Mouse (Mus musculus): ENCODE data around the gene Ttc24. TPM values are rescaled to one million over a fixed set of nuclear protein-coding genes. Genes with fewer than 3 reads are reported as not detected.

The Ttc24 gene
- polyA plus RNA-seq, 1 experiment from 2014 or later = not detected

- no peak for ATAC-seq (ENCODE audit: insufficient number of reproducible peaks, insufficient read depth, low FRiP score, low read depth)
- no peaks in the 10 kb centered on the region for H3K27me3 ChIP-seq (ENCODE audit: control insufficient read depth, insufficient read depth, low read length)
- peaks cover 98% of the 10 kb centered on the region for H3K36me3 ChIP-seq (ENCODE audit: control insufficient read depth, insufficient read depth, low read length)
- no peaks in the 10 kb centered on the region for H3K4me1 ChIP-seq (ENCODE audit: control insufficient read depth in 2 of 2, insufficient read depth in 2 of 2, low read length in 2 of 2)
- H3K27ac ChIP-seq (replicated peaks in 1 of 2; ENCODE audit: control insufficient read depth in 1 of 2, insufficient read depth in 1 of 2, low read depth in 2 of 2, low read length in 2 of 2) = no peak overlapping the region
- H3K9me3 ChIP-seq (ENCODE audit: control insufficient read depth, low read length) = no peaks in the 10 kb centered on the region
- no peak overlapping the region for H3K9ac ChIP-seq (ENCODE audit: low read length)
- H3K4me3 ChIP-seq (ENCODE audit: control insufficient read depth in 1 of 2, insufficient read depth in 1 of 2, low read depth in 1 of 2, low read length in 2 of 2) = no peak overlapping the region
- no peak overlapping the region for H3K4me2 ChIP-seq (ENCODE audit: low read length)
- WGBS = 92% methylated on average over 6 of the region's 6 CpGs
Observed at GRCm38 (mm10) chr3:88090616-88091015, 12.5 kb upstream of the Ttc24 start.

- Histone ChIP-seq H3K4me1 (ENCODE audit: control insufficient read depth in 2 of 2, insufficient read depth in 2 of 2, low read length in 2 of 2) (no peaks in the 10 kb centered on the region), H3K27ac (replicated peaks in 1 of 2; ENCODE audit: control insufficient read depth in 1 of 2, insufficient read depth in 1 of 2, low read depth in 2 of 2, low read length in 2 of 2) (no peak overlapping the region), H3K9me3 (ENCODE audit: control insufficient read depth, low read length) (no peaks in the 10 kb centered on the region), H3K27me3 (ENCODE audit: control insufficient read depth, insufficient read depth, low read length) (no peaks in the 10 kb centered on the region), H3K4me2 (ENCODE audit: low read length) (no peak overlapping the region), H3K36me3 (ENCODE audit: control insufficient read depth, insufficient read depth, low read length) (peaks cover 96% of the 10 kb centered on the region), H3K4me3 (ENCODE audit: control insufficient read depth in 1 of 2, insufficient read depth in 1 of 2, low read depth in 1 of 2, low read length in 2 of 2) (no peak overlapping the region), H3K9ac (ENCODE audit: low read length) (no peak overlapping the region)
- no peak for ATAC-seq (ENCODE audit: insufficient number of reproducible peaks, insufficient read depth, low FRiP score, low read depth)
- WGBS = 94% methylated on average over 7 of the region's 7 CpGs
Observed at GRCm38 (mm10) chr3:88090106-88090505, 12.0 kb upstream of the Ttc24 start.

- no peak overlapping the region for H3K4me3 ChIP-seq (ENCODE audit: control insufficient read depth in 1 of 2, insufficient read depth in 1 of 2, low read depth in 1 of 2, low read length in 2 of 2)
- H3K4me1 ChIP-seq (ENCODE audit: control insufficient read depth in 2 of 2, insufficient read depth in 2 of 2, low read length in 2 of 2) = peaks cover 3 to 6% of the 10 kb centered on the region in 2 experiments; a peak in 3 of 4 replicates
- 91% methylated on average over 1 of the region's 1 CpGs for WGBS
- no peak overlapping the region for H3K4me2 ChIP-seq (ENCODE audit: low read length)
- peaks cover 86% of the 10 kb centered on the region for H3K36me3 ChIP-seq (ENCODE audit: control insufficient read depth, insufficient read depth, low read length)
- H3K9ac ChIP-seq (ENCODE audit: low read length) = no peak overlapping the region
- H3K27ac ChIP-seq (replicated peaks in 1 of 2; ENCODE audit: control insufficient read depth in 1 of 2, insufficient read depth in 1 of 2, low read depth in 2 of 2, low read length in 2 of 2) = no peak overlapping the region
- no peaks in the 10 kb centered on the region for H3K9me3 ChIP-seq (ENCODE audit: control insufficient read depth, low read length)
- H3K27me3 ChIP-seq (ENCODE audit: control insufficient read depth, insufficient read depth, low read length) = no peaks in the 10 kb centered on the region
- ATAC-seq (ENCODE audit: insufficient number of reproducible peaks, insufficient read depth, low FRiP score, low read depth) = no peak
Observed at GRCm38 (mm10) chr3:88087688-88088087, 9.6 kb upstream of the Ttc24 start.

GRCm38 (mm10) chr3:88085459-88085858, 7.4 kb upstream of the Ttc24 start:
- Histone ChIP-seq H3K36me3 (ENCODE audit: control insufficient read depth, insufficient read depth, low read length) (peaks cover 64% of the 10 kb centered on the region), H3K9ac (ENCODE audit: low read length) (no peak overlapping the region), H3K4me2 (ENCODE audit: low read length) (no peak overlapping the region), H3K4me1 (ENCODE audit: control insufficient read depth in 2 of 2, insufficient read depth in 2 of 2, low read length in 2 of 2) (peaks cover 6 to 15% of the 10 kb centered on the region in 2 experiments), H3K9me3 (ENCODE audit: control insufficient read depth, low read length) (no peaks in the 10 kb centered on the region), H3K27me3 (ENCODE audit: control insufficient read depth, insufficient read depth, low read length) (no peaks in the 10 kb centered on the region), H3K4me3 (ENCODE audit: control insufficient read depth in 1 of 2, insufficient read depth in 1 of 2, low read depth in 1 of 2, low read length in 2 of 2) (no peak overlapping the region), H3K27ac (replicated peaks in 1 of 2; ENCODE audit: control insufficient read depth in 1 of 2, insufficient read depth in 1 of 2, low read depth in 2 of 2, low read length in 2 of 2) (no peak overlapping the region)
- WGBS = 100% methylated on average over 6 of the region's 9 CpGs
- no peak for ATAC-seq (ENCODE audit: insufficient number of reproducible peaks, insufficient read depth, low FRiP score, low read depth)

GRCm38 (mm10) chr3:88084001-88084400, 5.9 kb upstream of the Ttc24 start:
- peaks cover 49% of the 10 kb centered on the region for H3K36me3 ChIP-seq (ENCODE audit: control insufficient read depth, insufficient read depth, low read length)
- no peak overlapping the region for H3K4me2 ChIP-seq (ENCODE audit: low read length)
- H3K4me1 ChIP-seq (ENCODE audit: control insufficient read depth in 2 of 2, insufficient read depth in 2 of 2, low read length in 2 of 2) = peaks cover 6 to 15% of the 10 kb centered on the region in 2 experiments
- no peaks in the 10 kb centered on the region for H3K27me3 ChIP-seq (ENCODE audit: control insufficient read depth, insufficient read depth, low read length)
- no peak overlapping the region for H3K27ac ChIP-seq (replicated peaks in 1 of 2; ENCODE audit: control insufficient read depth in 1 of 2, insufficient read depth in 1 of 2, low read depth in 2 of 2, low read length in 2 of 2)
- H3K9me3 ChIP-seq (ENCODE audit: control insufficient read depth, low read length) = no peaks in the 10 kb centered on the region
- no peak for ATAC-seq (ENCODE audit: insufficient number of reproducible peaks, insufficient read depth, low FRiP score, low read depth)
- no peak overlapping the region for H3K4me3 ChIP-seq (ENCODE audit: control insufficient read depth in 1 of 2, insufficient read depth in 1 of 2, low read depth in 1 of 2, low read length in 2 of 2)
- no peak overlapping the region for H3K9ac ChIP-seq (ENCODE audit: low read length)
- WGBS = 87% methylated on average over 2 of the region's 2 CpGs

- H3K36me3 ChIP-seq (ENCODE audit: control insufficient read depth, insufficient read depth, low read length) = peaks cover 37% of the 10 kb centered on the region
- peaks cover 6 to 15% of the 10 kb centered on the region in 2 experiments for H3K4me1 ChIP-seq (ENCODE audit: control insufficient read depth in 2 of 2, insufficient read depth in 2 of 2, low read length in 2 of 2)
- H3K27ac ChIP-seq (replicated peaks in 1 of 2; ENCODE audit: control insufficient read depth in 1 of 2, insufficient read depth in 1 of 2, low read depth in 2 of 2, low read length in 2 of 2) = peak overlapping the region; percentile 63 to 64
- H3K9me3 ChIP-seq (ENCODE audit: control insufficient read depth, low read length) = no peaks in the 10 kb centered on the region
- no peak for ATAC-seq (ENCODE audit: insufficient number of reproducible peaks, insufficient read depth, low FRiP score, low read depth)
- WGBS = 4% methylated on average over 4 of the region's 4 CpGs
- peak overlapping the region; percentile 53 to 65 for H3K4me3 ChIP-seq (ENCODE audit: control insufficient read depth in 1 of 2, insufficient read depth in 1 of 2, low read depth in 1 of 2, low read length in 2 of 2)
- peak overlapping the region; percentile 70 for H3K4me2 ChIP-seq (ENCODE audit: low read length)
- H3K9ac ChIP-seq (ENCODE audit: low read length) = peak overlapping the region; percentile 70
- H3K27me3 ChIP-seq (ENCODE audit: control insufficient read depth, insufficient read depth, low read length) = no peaks in the 10 kb centered on the region
Observed at GRCm38 (mm10) chr3:88082663-88083062, 4.6 kb upstream of the Ttc24 start.

GRCm38 (mm10) chr3:88082224-88082618, 4.1 kb upstream of the Ttc24 start:
- no peaks in the 10 kb centered on the region for H3K9me3 ChIP-seq (ENCODE audit: control insufficient read depth, low read length)
- H3K4me3 ChIP-seq (ENCODE audit: control insufficient read depth in 1 of 2, insufficient read depth in 1 of 2, low read depth in 1 of 2, low read length in 2 of 2) = peak overlapping the region; percentile 53 to 65
- ATAC-seq (ENCODE audit: insufficient number of reproducible peaks, insufficient read depth, low FRiP score, low read depth) = no peak
- H3K4me2 ChIP-seq (ENCODE audit: low read length) = peak overlapping the region; percentile 70
- 4% methylated on average over 13 of the region's 13 CpGs for WGBS
- H3K4me1 ChIP-seq (ENCODE audit: control insufficient read depth in 2 of 2, insufficient read depth in 2 of 2, low read length in 2 of 2) = peaks cover 6 to 15% of the 10 kb centered on the region in 2 experiments
- H3K9ac ChIP-seq (ENCODE audit: low read length) = peak overlapping the region; percentile 70
- H3K27me3 ChIP-seq (ENCODE audit: control insufficient read depth, insufficient read depth, low read length) = no peaks in the 10 kb centered on the region
- peaks cover 32% of the 10 kb centered on the region for H3K36me3 ChIP-seq (ENCODE audit: control insufficient read depth, insufficient read depth, low read length)
- H3K27ac ChIP-seq (replicated peaks in 1 of 2; ENCODE audit: control insufficient read depth in 1 of 2, insufficient read depth in 1 of 2, low read depth in 2 of 2, low read length in 2 of 2) = peak overlapping the region in 1 of 2 experiments; percentile 63; a peak in 3 of 4 replicates

All from heart, embryonic 14.5 days (tissue).